Mouse (Mus musculus) midbrain, embryonic 16.5 days (tissue): ENCODE measurements around the gene Rgs7bp. TPM values are rescaled to one million over a fixed set of nuclear protein-coding genes. Genes with fewer than 3 reads are reported as not detected.
"Not testable (repeated sequence)": the region's sequence is repeated elsewhere in the genome, so short reads cannot be mapped to it uniquely, and the experiment has no call there.

Experiments used
- ATAC-seq: fragments of 200-750 bp; cut with Nextera tagmentation; 2 replicates; pipeline ENCODE4 v1.8.0; 2017; ENCODE audit warnings: moderate TSS enrichment
- H3K27ac ChIP-seq: fragments of 300-500 bp; sonication (generic); 2 replicates; pipeline ENCODE4 v1.5.1; 2014; ENCODE audit warnings: mild to moderate bottlenecking, low read length, mixed read lengths
- H3K27me3 ChIP-seq: fragments of 300-500 bp; sonication (generic); 2 replicates; pipeline ENCODE4 v1.6.1; 2014; ENCODE audit warnings: low read depth, low read length, mixed read lengths; ENCODE audit not compliant: control insufficient read depth, insufficient read depth
- H3K36me3 ChIP-seq: fragments of 300-500 bp; sonication (generic); 2 replicates; pipeline ENCODE4 v1.6.1; 2014; ENCODE audit warnings: mild to moderate bottlenecking, low read length, moderate library complexity, mixed read lengths; ENCODE audit not compliant: control insufficient read depth, insufficient read depth
- H3K4me1 ChIP-seq: fragments of 300-500 bp; sonication (generic); 2 replicates; pipeline ENCODE4 v1.6.1; 2014; ENCODE audit warnings: mild to moderate bottlenecking, low read length, mixed read lengths; ENCODE audit not compliant: control insufficient read depth, insufficient read depth
- H3K4me2 ChIP-seq: fragments of 300-500 bp; sonication (generic); 2 replicates; pipeline ENCODE4 v1.6.1; 2014; ENCODE audit warnings: mild to moderate bottlenecking, low read length, mixed read lengths
- H3K4me3 ChIP-seq: fragments of 300-500 bp; sonication (generic); 2 replicates; pipeline ENCODE4 v1.5.1; 2014; ENCODE audit warnings: low read depth, mild to moderate bottlenecking, low read length, moderate library complexity, mixed read lengths
- H3K9ac ChIP-seq: fragments of 300-500 bp; sonication (generic); 2 replicates; pipeline ENCODE4 v1.6.1; 2014; ENCODE audit warnings: low read depth, low read length, mixed read lengths
- H3K9me3 ChIP-seq: fragments of 300-500 bp; sonication (generic); replicated peaks from 2 replicates; pipeline ENCODE4 v1.6.1; 2014; ENCODE audit warnings: mild to moderate bottlenecking, low read length, mixed read lengths; ENCODE audit not compliant: control insufficient read depth, poor library complexity, severe bottlenecking
- WGBS: fragments of 180-500 bp; shearing (Covaris S2); extraction: QIAGEN DNeasy Blood & Tissue Kit; methylation state at CpG from one replicate; pipeline ENCODE4 v1.1.7; 2014; 5-methylcytosine and 5-hydroxymethylcytosine counted together
- polyA plus RNA-seq: library from polyadenylated mRNA; unstranded; fragments of >200 nt; fragmentation: Nextera tagmentation; extraction: Ambion mirVana; gene quantifications from 2 replicates; pipeline ENCODE4 v1.2.1, GENCODE M21; 2015

Gene Rgs7bp
- polyA plus RNA-seq, 1 experiment from 2014 or later, result 5.8 TPM

- Histone ChIP-seq H3K9ac (no peak overlapping the region), H3K4me2 (no peak overlapping the region), H3K4me1 (peaks cover 3% of the 10 kb centered on the region), H3K9me3 (no peaks in the 10 kb centered on the region), H3K4me3 (no peak overlapping the region), H3K36me3 (no peaks in the 10 kb centered on the region), H3K27ac (no peak overlapping the region), H3K27me3 (no peaks in the 10 kb centered on the region)
- 94% methylated on average over 2 of the region's 2 CpGs for WGBS
- no peak for ATAC-seq
These were observed 118.1 kb downstream of the Rgs7bp start for GRCm38 (mm10) chr13:104936586-104936985.

- 85% methylated on average over 6 of the region's 6 CpGs for whole genome bisulfite sequencing
- H3K9me3 ChIP-seq, result no peaks in the 10 kb centered on the region
- no peak overlapping the region for H3K9ac ChIP-seq
- no peaks in the 10 kb centered on the region for H3K36me3 ChIP-seq
- no peak overlapping the region for H3K4me3 ChIP-seq
- no peak overlapping the region for H3K27ac ChIP-seq
- ATAC-seq, result no peak
- no peaks in the 10 kb centered on the region for H3K4me1 ChIP-seq
- no peaks in the 10 kb centered on the region for H3K27me3 ChIP-seq
- H3K4me2 ChIP-seq, result no peak overlapping the region
These were observed 122.8 kb downstream of the Rgs7bp start for GRCm38 (mm10) chr13:104931635-104932532.

GRCm38 (mm10) chr13:104930814-104931213 lies 123.9 kb downstream of the Rgs7bp start:
- Histone ChIP-seq H3K4me3 (no peak overlapping the region), H3K9me3 (no peaks in the 10 kb centered on the region), H3K4me2 (no peak overlapping the region), H3K36me3 (no peaks in the 10 kb centered on the region), H3K27me3 (no peaks in the 10 kb centered on the region), H3K27ac (no peak overlapping the region), H3K9ac (no peak overlapping the region), H3K4me1 (no peaks in the 10 kb centered on the region)
- WGBS, result 64% methylated on average over 3 of the region's 3 CpGs
- ATAC-seq, result no peak; the same call in 1 of the 2 replicates

GRCm38 (mm10) chr13:104918663-104919062 lies 136.1 kb downstream of the Rgs7bp start:
- Histone ChIP-seq H3K27ac (no peak overlapping the region), H3K36me3 (no peaks in the 10 kb centered on the region), H3K27me3 (no peaks in the 10 kb centered on the region), H3K9ac (no peak overlapping the region), H3K4me1 (peaks cover 3% of the 10 kb centered on the region; the same call in 1 of the 2 replicates), H3K9me3 (no peaks in the 10 kb centered on the region), H3K4me3 (no peak overlapping the region), H3K4me2 (no peak overlapping the region)
- no peak for ATAC-seq
- 81% methylated on average over 16 of the region's 16 CpGs for WGBS

- not testable (repeated sequence) for H3K9me3 ChIP-seq, ATAC-seq, H3K4me2 ChIP-seq, H3K36me3 ChIP-seq, H3K9ac ChIP-seq, H3K27ac ChIP-seq, H3K27me3 ChIP-seq, H3K4me3 ChIP-seq, H3K4me1 ChIP-seq
- WGBS, result 78% methylated on average over 6 of the region's 6 CpGs
These were observed 138.0 kb downstream of the Rgs7bp start for GRCm38 (mm10) chr13:104916771-104917170.

GRCm38 (mm10) chr13:104916106-104916505 lies 138.6 kb downstream of the Rgs7bp start:
- Histone ChIP-seq H3K27me3 (no peaks in the 10 kb centered on the region), H3K9ac (no peak overlapping the region), H3K9me3 (no peaks in the 10 kb centered on the region), H3K4me2 (no peak overlapping the region), H3K36me3 (no peaks in the 10 kb centered on the region), H3K4me3 (no peak overlapping the region), H3K27ac (no peak overlapping the region), H3K4me1 (peaks cover 3% of the 10 kb centered on the region; the same call in 1 of the 2 replicates)
- 79% methylated on average over 2 of the region's 2 CpGs for WGBS
- 0 out of 2 replicates have a peak, but pooled peaks have one; percentile 5 for ATAC-seq

GRCm38 (mm10) chr13:104914288-104914895 lies 140.3 kb downstream of the Rgs7bp start:
- 72% methylated on average over 17 of the region's 17 CpGs for WGBS
- H3K27me3 ChIP-seq, result no peaks in the 10 kb centered on the region
- peak; percentile 68 for ATAC-seq
- H3K27ac ChIP-seq, result no peak overlapping the region
- no peaks in the 10 kb centered on the region for H3K36me3 ChIP-seq
- H3K9ac ChIP-seq, result no peak overlapping the region
- H3K9me3 ChIP-seq, result no peaks in the 10 kb centered on the region
- peaks cover 3% of the 10 kb centered on the region; the same call in 1 of the 2 replicates for H3K4me1 ChIP-seq
- H3K4me2 ChIP-seq, result peak overlapping the region; percentile 10
- H3K4me3 ChIP-seq, result no peak overlapping the region

GRCm38 (mm10) chr13:104911626-104912025 lies 143.1 kb downstream of the Rgs7bp start:
- not testable (repeated sequence) for H3K9ac ChIP-seq, H3K4me1 ChIP-seq, H3K9me3 ChIP-seq, H3K27me3 ChIP-seq, H3K4me2 ChIP-seq, H3K27ac ChIP-seq, H3K36me3 ChIP-seq, H3K4me3 ChIP-seq, ATAC-seq
- 42% methylated on average over 5 of the region's 5 CpGs for WGBS

- ATAC-seq, H3K27me3 ChIP-seq, H3K9me3 ChIP-seq, H3K4me1 ChIP-seq, H3K27ac ChIP-seq, H3K4me3 ChIP-seq, H3K9ac ChIP-seq, H3K36me3 ChIP-seq, H3K4me2 ChIP-seq: not testable (repeated sequence)
- WGBS, result 91% methylated on average over 1 of the region's 1 CpGs
These were observed 143.7 kb downstream of the Rgs7bp start for GRCm38 (mm10) chr13:104911006-104911405.
